20 mouse cellular contexts compared by ENCODE assay signal in genomic region chr13:100875103-100875502, GRCm38 (mm10). TPM values are rescaled to one million over a fixed set of nuclear protein-coding genes. Genes with fewer than 3 reads are reported as not detected.
A peak's percentile ranks its signal among the peaks of the same experiment; 100 is the strongest.
DNase-seq lines count a peak whose midpoint lies in the region; ATAC-seq and TF ChIP-seq lines count a peak whose summit lies in the region.
"Had no signal": no experiment of that assay in that cellular context is flagged by ENCODE, and none has a peak within 500 bp of the region (broad histone marks: within the 10 kb centered on the region; RNA-seq: fewer than 3 reads in every experiment).

No protein-coding gene starts in this region.

- peak overlapping the region; percentile 65 for H3K27ac ChIP-seq in forebrain, embryonic 13.5 days
- H3K27ac ChIP-seq in forebrain, embryonic 10.5 days: no peak overlapping the region
- H3K27ac ChIP-seq in midbrain, embryonic 13.5 days: 0 out of 2 replicates have a peak overlapping the region, but pooled peaks have one; percentile 25
- no peak overlapping the region for H3K27ac ChIP-seq in midbrain, embryonic 11.5 days (ENCODE audit: low read depth, low read length)
- H3K27ac ChIP-seq in liver, embryonic 14.5 days: no peak overlapping the region
- H3K27ac ChIP-seq: heart, embryonic 15.5 days; kidney, postnatal 0 days; layer of hippocampus, adult 2 months; limb, embryonic 13.5 days; neural tube, embryonic 12.5 days had no signal

- TF ChIP-seq EP300 in liver, embryonic 14.5 days (IDR thresholded peaks at IDR 0.05; ENCODE audit: low read depth): no peak

- no peak overlapping the region for H3K4me3 ChIP-seq in forebrain, embryonic 13.5 days
- no peak overlapping the region for H3K4me3 ChIP-seq in forebrain, embryonic 10.5 days
- no peak overlapping the region for H3K4me3 ChIP-seq in midbrain, embryonic 13.5 days (replicated peaks)
- H3K4me3 ChIP-seq in midbrain, embryonic 11.5 days (ENCODE audit: low read depth, low read length): no peak overlapping the region
- H3K4me3 ChIP-seq in liver, embryonic 14.5 days (ENCODE audit: insufficient read depth in 1 of 2, low read depth in 2 of 2, low read length in 2 of 2): no peak overlapping the region
- H3K4me3 ChIP-seq: heart, embryonic 15.5 days; hindbrain, embryonic 12.5 days; layer of hippocampus, adult 2 months; limb, embryonic 13.5 days; neural tube, embryonic 12.5 days had no signal

- peaks cover 39% of the 10 kb centered on the region for H3K4me1 ChIP-seq in forebrain, embryonic 13.5 days
- peaks cover 32% of the 10 kb centered on the region for H3K4me1 ChIP-seq in forebrain, embryonic 10.5 days
- H3K4me1 ChIP-seq in midbrain, embryonic 13.5 days (replicated peaks): peaks cover 13% of the 10 kb centered on the region
- no peaks in the 10 kb centered on the region for H3K4me1 ChIP-seq in midbrain, embryonic 11.5 days (ENCODE audit: control insufficient read depth, insufficient read depth, low read length)
- peaks cover 0 to 16% of the 10 kb centered on the region in 2 experiments; a peak in 2 of 4 replicates for H3K4me1 ChIP-seq in liver, embryonic 14.5 days (replicated peaks; ENCODE audit: control insufficient read depth in 2 of 2, insufficient read depth in 2 of 2, low read length in 1 of 2)
- H3K4me1 ChIP-seq: heart, embryonic 15.5 days; limb, embryonic 13.5 days had no signal

- no peaks in the 10 kb centered on the region for H3K36me3 ChIP-seq in forebrain, embryonic 13.5 days (ENCODE audit: poor library complexity, severe bottlenecking)
- no peaks in the 10 kb centered on the region for H3K36me3 ChIP-seq in forebrain, embryonic 10.5 days (replicated peaks)
- no peaks in the 10 kb centered on the region for H3K36me3 ChIP-seq in midbrain, embryonic 13.5 days
- H3K36me3 ChIP-seq in midbrain, embryonic 11.5 days (ENCODE audit: control insufficient read depth, insufficient read depth, low read length): no peaks in the 10 kb centered on the region
- no peaks in the 10 kb centered on the region for H3K36me3 ChIP-seq in liver, embryonic 14.5 days (replicated peaks; ENCODE audit: control insufficient read depth, insufficient read depth, low read depth)
- H3K36me3 ChIP-seq: heart, embryonic 15.5 days; hindbrain, embryonic 12.5 days; limb, embryonic 13.5 days; neural tube, embryonic 12.5 days had no signal

- H3K9ac ChIP-seq in forebrain, embryonic 13.5 days: no peak overlapping the region
- no peak overlapping the region for H3K9ac ChIP-seq in midbrain, embryonic 13.5 days (replicated peaks)
- H3K9ac ChIP-seq in midbrain, embryonic 11.5 days (ENCODE audit: low read length): no peak overlapping the region
- H3K9ac ChIP-seq in liver, embryonic 14.5 days (replicated peaks): no peak overlapping the region
- H3K9ac ChIP-seq: heart, embryonic 15.5 days; hindbrain, embryonic 12.5 days; limb, embryonic 13.5 days; neural tube, embryonic 12.5 days had no signal

- H3K27me3 ChIP-seq in forebrain, embryonic 13.5 days: no peaks in the 10 kb centered on the region
- H3K27me3 ChIP-seq in forebrain, embryonic 10.5 days (ENCODE audit: poor library complexity, severe bottlenecking): no peaks in the 10 kb centered on the region
- no peaks in the 10 kb centered on the region for H3K27me3 ChIP-seq in midbrain, embryonic 13.5 days
- no peaks in the 10 kb centered on the region for H3K27me3 ChIP-seq in midbrain, embryonic 11.5 days (ENCODE audit: control insufficient read depth, insufficient read depth, low read length)
- H3K27me3 ChIP-seq in liver, embryonic 14.5 days (ENCODE audit: control insufficient read depth, insufficient read depth, low read length): no peaks in the 10 kb centered on the region
- H3K27me3 ChIP-seq: heart, embryonic 15.5 days; hindbrain, embryonic 12.5 days; neural tube, embryonic 12.5 days had no signal

- 53% methylated on average over 4 of the region's 4 CpGs for WGBS in forebrain, embryonic 13.5 days
- 81% methylated on average over 4 of the region's 4 CpGs for WGBS in forebrain, embryonic 10.5 days
- 68% methylated on average over 4 of the region's 4 CpGs for WGBS in midbrain, embryonic 13.5 days
- WGBS in midbrain, embryonic 11.5 days: 93% methylated on average over 4 of the region's 4 CpGs
- 6% methylated on average over 4 of the region's 4 CpGs for whole genome bisulfite sequencing in liver, embryonic 14.5 days (ENCODE audit: insufficient replicate concordance)

- no peak for TF ChIP-seq CTCF in liver, embryonic 14.5 days (IDR thresholded peaks at IDR 0.05; ENCODE audit: low read depth)

- no peaks in the 10 kb centered on the region for H3K9me3 ChIP-seq in forebrain, embryonic 13.5 days (replicated peaks)
- H3K9me3 ChIP-seq in forebrain, embryonic 10.5 days: no peaks in the 10 kb centered on the region
- no peaks in the 10 kb centered on the region for H3K9me3 ChIP-seq in midbrain, embryonic 13.5 days
- H3K9me3 ChIP-seq in midbrain, embryonic 11.5 days (ENCODE audit: control insufficient read depth, low read length): no peaks in the 10 kb centered on the region
- H3K9me3 ChIP-seq in liver, embryonic 14.5 days (ENCODE audit: control insufficient read depth, low read length): no peaks in the 10 kb centered on the region
- H3K9me3 ChIP-seq: heart, embryonic 15.5 days; hindbrain, embryonic 12.5 days; limb, embryonic 13.5 days; neural tube, embryonic 12.5 days had no signal

- no peak for DNase-seq in forebrain, embryonic 10.5 days (ENCODE audit: extremely low spot score, low spot score)
- DNase-seq in midbrain, embryonic 11.5 days (ENCODE audit: low spot score, missing footprints): no peak
- DNase-seq in liver, embryonic 14.5 days (ENCODE audit: low read depth in 3 of 3, low spot score in 3 of 3): no peak
- peak; percentile 27 for DNase-seq in retina, postnatal 1 day
- DNase-seq in embryo, embryonic 11 days: no peak
- DNase-seq in c-Kit-positive CD71-positive TER-119-positive erythroid progenitor cells, embryonic 14.5 days (ENCODE audit: low spot score): no peak
- DNase-seq: cerebellum, adult 18-20 months; gastrocnemius, postnatal 36 days; right cerebral cortex, adult 18-20 months; spleen, adult 18-20 months; thymus, postnatal 4 days had no signal

- ATAC-seq in forebrain, embryonic 13.5 days: no peak
- no peak for ATAC-seq in midbrain, embryonic 13.5 days
- no peak for ATAC-seq in midbrain, embryonic 11.5 days (ENCODE audit: low FRiP score)
- ATAC-seq in liver, embryonic 14.5 days (ENCODE audit: insufficient read depth): peak; percentile 50; the same call in 1 of the 2 replicates
- ATAC-seq: intestine, postnatal 0 days had no signal

- H3K4me2 ChIP-seq in forebrain, embryonic 13.5 days: no peak overlapping the region
- no peak overlapping the region for H3K4me2 ChIP-seq in midbrain, embryonic 13.5 days (replicated peaks)
- no peak overlapping the region for H3K4me2 ChIP-seq in midbrain, embryonic 11.5 days
- H3K4me2 ChIP-seq in liver, embryonic 14.5 days (ENCODE audit: low read depth): no peak overlapping the region
- H3K4me2 ChIP-seq: heart, embryonic 15.5 days; hindbrain, embryonic 12.5 days; limb, embryonic 13.5 days; neural tube, embryonic 12.5 days had no signal

RNA-seq across cellular contexts. Expression of gene Slc30a5, which starts 41.9 kb away (rescaled TPM):
- polyA plus RNA-seq in forebrain, embryonic 13.5 days (2015; fragmentation: Nextera tagmentation; extraction: Ambion mirVana): 32.3 and 34.0 TPM in 2 replicates
- 37.0 and 38.5 TPM in 2 replicates for polyA plus RNA-seq in forebrain, embryonic 10.5 days (2016; fragmentation: Nextera tagmentation; extraction: Ambion mirVana)
- polyA plus RNA-seq in midbrain, embryonic 13.5 days (2015; fragmentation: Nextera tagmentation; extraction: Ambion mirVana): 30.3 and 32.5 TPM in 2 replicates
- 45.7 and 46.2 TPM in 2 replicates for polyA plus RNA-seq in midbrain, embryonic 11.5 days (2014; fragmentation: Nextera tagmentation; extraction: Ambion mirVana)
- polyA plus RNA-seq in liver, embryonic 14.5 days (2012; rRNA removed): 15.6 and 20.6 TPM in 2 replicates
- polyA plus RNA-seq in liver, embryonic 14.5 days (2014; fragmentation: Nextera tagmentation; extraction: Ambion mirVana): 27.4 and 30.4 TPM in 2 replicates

Comparison
In these comparisons a context has a peak if more than half of its experiments do, and no peak if none do; other contexts are left out.
1. H3K27ac ChIP-seq: peak in forebrain, embryonic 13.5 days (single experiment) and midbrain, embryonic 13.5 days (single experiment); none in forebrain, embryonic 10.5 days (single experiment), midbrain, embryonic 11.5 days (single experiment) and liver, embryonic 14.5 days (single experiment).